Mouse (Mus musculus): Measurements from ENCODE around the gene Cnpy1.
A peak's percentile ranks its signal among the peaks of the same experiment; 100 is the strongest.

The Cnpy1 gene

GRCm38 (mm10) chr5:28238152-28238551 is 7.5 kb downstream of the Cnpy1 start:
- DNase-seq = peak; percentile 60

- DNase-seq = no peak
These were observed 7.9 kb downstream of the Cnpy1 start for GRCm38 (mm10) chr5:28237715-28238114.

- DNase-seq = peak; percentile 39
These were observed 8.6 kb downstream of the Cnpy1 start for GRCm38 (mm10) chr5:28237055-28237454.

GRCm38 (mm10) chr5:28236098-28236497 is 9.5 kb downstream of the Cnpy1 start:
- peak; percentile 62 for DNase-seq

GRCm38 (mm10) chr5:28232101-28232500 is 13.5 kb downstream of the Cnpy1 start:
- DNase-seq = no peak

DNA sequence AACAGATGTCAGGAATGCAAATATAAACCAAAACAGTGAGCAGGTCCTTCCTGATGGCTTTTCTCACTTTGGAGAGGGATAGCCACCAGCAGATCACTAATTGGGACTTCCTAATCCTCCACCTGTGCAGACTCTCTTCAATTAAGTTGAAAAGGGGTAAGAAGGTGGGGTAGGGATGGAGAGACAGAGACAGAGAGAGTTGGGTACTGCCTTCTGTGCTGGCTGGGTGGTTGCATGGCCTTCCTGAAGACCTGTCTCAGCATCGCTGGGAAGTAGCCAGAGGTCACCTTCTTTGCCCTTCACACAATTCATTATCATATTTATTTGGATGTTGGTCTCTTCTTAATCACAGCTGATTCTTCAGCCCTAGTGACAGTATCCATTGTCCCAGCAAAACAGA is 26.0 kb downstream of the Cnpy1 start:
- no peak for DNase-seq

DNA sequence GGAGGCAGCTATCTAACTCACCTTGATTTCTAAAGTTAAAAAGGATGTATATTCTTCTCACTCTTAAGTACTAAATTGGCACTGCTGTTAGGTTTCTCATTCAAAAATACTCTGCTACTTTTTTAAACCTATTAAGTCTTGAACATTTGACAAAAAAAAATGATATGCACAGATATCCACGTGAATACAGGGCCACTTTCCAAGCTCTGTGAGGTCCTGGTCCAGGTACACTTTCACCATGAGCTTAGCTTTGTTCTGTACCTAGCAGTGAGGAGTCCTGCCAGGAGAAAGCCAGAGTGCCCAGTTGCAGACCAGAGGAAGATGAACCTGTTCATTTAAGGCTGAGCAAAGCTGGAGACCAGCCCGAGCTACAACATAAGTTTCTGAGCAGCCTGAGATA is 32.2 kb downstream of the Cnpy1 start:
- no peak for DNase-seq

GRCm38 (mm10) chr5:28211651-28212310 is 33.8 kb downstream of the Cnpy1 start:
- DNase-seq = peak; percentile 60

- no peak for DNase-seq
These were observed 34.7 kb downstream of the Cnpy1 start for GRCm38 (mm10) chr5:28210591-28211550.

GRCm38 (mm10) chr5:28209549-28210431 is 35.8 kb downstream of the Cnpy1 start:
- peak; percentile 75 for DNase-seq

- DNase-seq = no peak
These were observed 36.7 kb downstream of the Cnpy1 start for GRCm38 (mm10) chr5:28208726-28209520.

DNA sequence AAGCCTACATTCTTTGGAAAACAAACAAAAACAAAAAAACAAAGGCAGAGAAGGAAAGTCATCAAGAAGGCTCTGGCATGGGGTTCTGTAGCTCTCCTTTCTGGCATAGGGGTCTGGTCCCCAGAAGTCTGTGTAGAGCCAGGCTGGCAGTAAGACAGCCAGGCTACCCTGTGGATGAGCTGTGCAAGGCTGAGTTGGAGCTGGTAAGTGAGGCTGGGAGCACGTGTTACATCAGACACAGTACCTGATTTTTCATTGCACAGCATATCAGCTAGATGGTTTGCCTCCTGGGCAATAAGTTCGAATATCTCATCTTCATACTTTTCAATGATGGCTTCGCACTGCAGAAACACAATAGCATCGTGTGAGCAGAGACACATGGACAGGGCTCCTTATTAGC is 38.6 kb downstream of the Cnpy1 start:
- no peak for DNase-seq

- no peak for DNase-seq
These were observed 39.2 kb downstream of the Cnpy1 start for GRCm38 (mm10) chr5:28206448-28206847.

GRCm38 (mm10) chr5:28204678-28205077 is 40.9 kb downstream of the Cnpy1 start:
- DNase-seq = no peak

DNA sequence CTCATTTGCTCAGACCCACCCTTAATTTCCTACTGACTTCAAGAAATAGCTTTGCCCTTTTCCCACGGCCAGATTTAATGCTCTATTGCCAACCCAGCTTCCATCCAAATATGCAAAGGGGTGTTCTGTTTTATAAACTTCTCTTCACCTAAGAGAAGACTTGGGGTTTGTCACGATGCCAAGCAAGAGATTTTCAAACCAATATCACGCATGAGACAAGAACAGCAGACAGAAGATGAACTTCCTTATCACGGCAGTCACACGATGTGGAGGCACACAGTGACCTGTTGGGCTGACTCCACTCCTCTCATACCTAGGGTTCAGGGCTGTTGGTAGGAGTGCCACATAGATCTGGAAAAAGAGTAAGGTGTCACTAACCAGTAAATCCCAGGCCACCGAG is 42.5 kb downstream of the Cnpy1 start:
- DNase-seq = no peak

DNA sequence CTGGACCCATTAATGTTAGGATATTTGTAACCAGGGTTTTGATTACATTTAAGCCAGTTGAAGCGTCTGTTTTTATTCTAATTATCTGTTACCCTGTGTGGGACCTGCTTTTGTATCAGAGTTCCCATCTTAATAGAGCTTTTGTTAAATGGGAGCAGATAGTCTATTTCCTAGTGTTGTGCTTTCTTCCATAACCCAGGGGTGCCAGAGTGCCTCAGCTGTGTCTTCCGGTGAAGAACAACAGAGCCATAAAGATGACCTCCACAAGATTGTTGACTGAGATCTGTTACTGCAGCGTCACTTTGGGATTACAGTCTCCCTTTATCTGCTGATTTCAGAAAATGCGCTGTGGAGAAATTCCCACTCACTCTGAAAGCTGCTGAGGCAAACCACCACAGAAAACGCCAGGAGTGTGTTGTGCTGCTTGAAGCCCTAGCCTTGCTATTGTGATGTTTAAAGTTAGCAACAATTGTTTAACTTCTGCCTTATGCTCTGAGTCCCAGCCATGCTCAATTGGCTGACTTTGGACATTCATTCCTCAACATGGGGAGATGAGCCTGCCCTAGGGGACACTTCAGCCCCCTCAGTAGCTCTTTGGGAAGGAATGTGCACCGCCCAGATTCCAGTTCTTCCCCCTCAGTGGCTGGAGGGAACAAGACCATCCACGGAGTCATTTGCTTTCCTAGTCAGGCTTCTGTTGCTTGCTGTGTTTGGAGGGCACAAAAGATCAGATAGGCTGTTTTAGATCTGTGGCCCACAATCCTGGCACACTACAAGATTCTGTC is 46.3 kb downstream of the Cnpy1 start:
- no peak for DNase-seq

DNA sequence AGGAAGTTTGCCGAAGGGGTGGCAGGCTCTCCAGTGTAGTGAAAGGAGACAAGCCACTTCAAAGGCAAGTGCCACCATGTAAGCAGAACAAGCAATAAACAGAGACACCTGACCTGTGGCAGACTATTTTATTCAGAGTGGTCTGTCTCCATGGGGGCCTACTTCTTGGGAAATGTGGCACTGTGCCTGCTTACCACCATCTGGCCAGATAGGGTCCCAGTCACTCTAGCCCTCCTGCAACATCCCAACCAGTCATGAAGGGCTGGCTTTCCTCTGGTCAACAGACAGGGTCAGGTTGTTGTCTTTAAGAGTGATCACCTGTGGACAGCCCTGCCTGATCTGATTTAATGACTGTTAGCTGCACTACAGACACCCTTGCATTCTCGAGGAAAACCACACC is 50.1 kb downstream of the Cnpy1 start:
- no peak for DNase-seq

GRCm38 (mm10) chr5:28192099-28192454 is 53.5 kb downstream of the Cnpy1 start:
- no peak for DNase-seq

DNA sequence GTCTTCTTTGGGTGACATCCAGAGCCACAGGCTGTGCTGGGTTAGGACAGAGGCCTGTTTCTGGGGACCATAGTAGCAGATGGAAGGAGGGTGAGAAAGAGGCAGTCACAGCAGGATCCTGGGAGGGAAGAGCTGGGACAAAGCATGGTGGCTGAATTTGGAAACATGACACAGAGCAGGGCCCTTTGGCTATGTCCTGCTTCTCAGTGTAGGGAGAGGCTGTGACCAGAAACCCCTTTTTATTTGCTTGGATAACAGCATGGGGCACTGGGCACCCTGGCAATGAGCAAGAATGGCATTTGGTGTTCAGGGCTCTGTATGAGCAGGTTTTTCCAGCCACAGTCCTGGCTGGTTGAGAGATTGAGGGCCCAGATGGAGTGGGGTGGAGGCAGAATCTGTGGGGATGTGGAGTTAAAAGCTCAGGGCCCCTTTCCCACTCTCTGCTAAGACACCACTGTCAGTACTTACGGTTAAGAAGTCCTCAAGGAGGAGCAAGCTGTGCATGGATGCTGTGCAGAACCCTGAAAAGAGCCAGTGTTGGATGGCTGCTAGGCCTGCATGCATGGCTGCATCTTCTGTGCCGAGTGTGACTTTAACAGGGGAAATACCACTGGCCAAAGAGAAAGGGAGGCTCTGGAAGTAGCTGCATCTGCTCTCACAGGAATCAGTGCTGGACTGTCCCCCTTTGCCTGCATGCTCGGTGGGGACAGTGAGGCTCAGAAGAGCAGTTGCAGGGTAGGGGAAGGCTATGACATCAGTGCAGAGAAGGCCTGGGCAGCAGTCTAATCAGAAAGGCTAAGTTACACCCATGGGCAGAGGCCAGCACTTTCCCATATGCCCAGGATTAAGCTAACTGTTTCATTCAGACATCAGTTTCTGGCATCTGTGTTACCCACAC is 54.2 kb downstream of the Cnpy1 start:
- DNase-seq = no peak

DNA sequence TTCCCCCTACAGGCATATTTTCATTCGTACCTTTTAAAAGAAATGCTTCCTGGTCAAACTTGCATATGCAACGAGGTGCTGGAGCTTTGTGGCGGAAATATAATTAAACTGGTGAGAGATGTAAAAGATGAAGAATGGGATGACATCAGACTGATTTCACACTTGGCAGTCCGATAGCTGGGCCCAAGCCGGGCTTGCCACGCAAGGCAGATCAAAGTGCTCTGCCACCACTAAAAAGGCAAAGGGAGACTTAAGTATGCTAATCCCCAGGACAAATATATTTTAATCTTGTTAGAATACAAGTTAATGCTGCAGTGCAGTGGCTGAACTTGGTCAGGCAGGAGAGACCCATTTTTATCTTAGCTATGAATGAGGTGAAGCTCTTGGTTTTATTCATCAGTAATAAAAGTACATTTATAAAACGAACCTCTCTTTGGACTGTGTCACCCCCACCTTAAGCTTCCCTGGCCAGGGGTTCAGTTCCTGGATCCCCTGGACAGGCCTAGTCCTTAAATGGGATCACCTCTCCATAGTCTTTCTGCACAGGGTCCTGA is 66.3 kb downstream of the Cnpy1 start:
- no peak for DNase-seq
